Mouse (Mus musculus): ENCODE measurements around the gene Nbas. TPM values are rescaled to one million over a fixed set of nuclear protein-coding genes. Genes with fewer than 3 reads are reported as not detected.

Gene Nbas
- total and polyA plus RNA-seq, 2 experiments from 2014 or later: 12.4 to 41.4 TPM

DNA sequence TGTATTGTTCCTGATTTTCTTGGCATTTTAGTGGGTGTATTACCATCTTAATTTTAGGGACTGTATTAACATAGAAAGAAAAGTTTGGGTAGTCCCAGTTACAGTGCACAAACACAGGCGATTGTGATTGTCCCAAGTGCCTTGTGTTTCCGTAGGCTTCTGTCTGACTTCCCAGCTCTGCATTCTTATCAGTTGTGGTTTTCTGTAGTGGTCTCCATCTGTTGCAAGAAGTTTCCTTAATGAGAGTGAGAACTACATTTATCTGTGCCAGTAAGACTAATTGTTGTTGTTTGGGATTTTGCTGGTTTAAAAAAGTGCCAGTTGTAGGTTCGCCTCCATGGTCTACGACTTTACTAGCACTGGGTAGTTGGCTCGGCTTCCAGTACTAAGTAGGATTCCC lies 88.3 kb downstream of the Nbas start:
- 96% methylated on average over 5 of the region's 5 CpGs for whole genome bisulfite sequencing
- no peak overlapping the region for H3K4me3 ChIP-seq (ENCODE audit: low read depth, low read length)
- H3K27me3 ChIP-seq (ENCODE audit: insufficient read depth, low read length): no peaks in the 10 kb centered on the region
- no peak for TF ChIP-seq CTCF (IDR thresholded peaks at IDR 0.05)
- peaks cover 16% of the 10 kb centered on the region; the same call in 1 of the 2 replicates for H3K36me3 ChIP-seq (ENCODE audit: insufficient read depth, low read length)
- no peaks in the 10 kb centered on the region for H3K4me1 ChIP-seq (ENCODE audit: insufficient read depth, low read length)
- H3K27ac ChIP-seq (ENCODE audit: low read depth, low read length): no peak overlapping the region
- no peak for DNase-seq (ENCODE audit: low spot score)
- no peak overlapping the region for H3K9ac ChIP-seq (replicated peaks; ENCODE audit: low read length, poor library complexity, severe bottlenecking)
- H3K9me3 ChIP-seq (ENCODE audit: low read length): no peaks in the 10 kb centered on the region
- no peak overlapping the region for H3K4me2 ChIP-seq (ENCODE audit: low read depth, low read length, poor library complexity, severe bottlenecking)
- ATAC-seq (ENCODE audit: low FRiP score): no peak

DNA sequence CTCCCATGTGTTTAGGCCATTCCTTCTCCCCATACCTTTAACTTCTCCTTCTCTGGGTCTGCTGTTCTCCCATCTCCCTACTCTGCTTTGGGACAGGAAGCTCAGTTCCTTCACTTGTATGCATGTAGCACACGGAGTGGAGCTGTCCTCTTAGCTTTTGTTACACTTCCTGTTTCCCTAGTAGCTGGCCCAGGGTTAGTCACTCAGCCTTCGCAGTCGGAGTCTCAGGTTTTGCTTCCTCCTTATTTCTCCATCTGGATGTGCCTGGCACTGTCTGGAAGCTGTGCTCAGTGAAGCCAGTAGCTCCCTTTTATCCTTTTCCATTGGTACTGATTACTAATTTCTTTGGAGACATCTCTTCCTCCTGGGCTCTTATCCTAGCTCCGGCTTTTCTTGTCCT lies 89.9 kb downstream of the Nbas start:
- Histone ChIP-seq H3K4me3 (ENCODE audit: low read depth, low read length) (no peak overlapping the region), H3K36me3 (ENCODE audit: insufficient read depth, low read length) (peaks cover 20% of the 10 kb centered on the region; the same call in 1 of the 2 replicates), H3K4me1 (ENCODE audit: insufficient read depth, low read length) (no peaks in the 10 kb centered on the region), H3K27me3 (ENCODE audit: insufficient read depth, low read length) (no peaks in the 10 kb centered on the region), H3K9ac (replicated peaks; ENCODE audit: low read length, poor library complexity, severe bottlenecking) (no peak overlapping the region), H3K9me3 (ENCODE audit: low read length) (no peaks in the 10 kb centered on the region), H3K4me2 (ENCODE audit: low read depth, low read length, poor library complexity, severe bottlenecking) (no peak overlapping the region), H3K27ac (ENCODE audit: low read depth, low read length) (no peak overlapping the region)
- ATAC-seq (ENCODE audit: low FRiP score): no peak
- no peak for TF ChIP-seq CTCF (IDR thresholded peaks at IDR 0.05)
- DNase-seq (ENCODE audit: low spot score): no peak
- WGBS: 78% methylated on average over 4 of the region's 4 CpGs

DNA sequence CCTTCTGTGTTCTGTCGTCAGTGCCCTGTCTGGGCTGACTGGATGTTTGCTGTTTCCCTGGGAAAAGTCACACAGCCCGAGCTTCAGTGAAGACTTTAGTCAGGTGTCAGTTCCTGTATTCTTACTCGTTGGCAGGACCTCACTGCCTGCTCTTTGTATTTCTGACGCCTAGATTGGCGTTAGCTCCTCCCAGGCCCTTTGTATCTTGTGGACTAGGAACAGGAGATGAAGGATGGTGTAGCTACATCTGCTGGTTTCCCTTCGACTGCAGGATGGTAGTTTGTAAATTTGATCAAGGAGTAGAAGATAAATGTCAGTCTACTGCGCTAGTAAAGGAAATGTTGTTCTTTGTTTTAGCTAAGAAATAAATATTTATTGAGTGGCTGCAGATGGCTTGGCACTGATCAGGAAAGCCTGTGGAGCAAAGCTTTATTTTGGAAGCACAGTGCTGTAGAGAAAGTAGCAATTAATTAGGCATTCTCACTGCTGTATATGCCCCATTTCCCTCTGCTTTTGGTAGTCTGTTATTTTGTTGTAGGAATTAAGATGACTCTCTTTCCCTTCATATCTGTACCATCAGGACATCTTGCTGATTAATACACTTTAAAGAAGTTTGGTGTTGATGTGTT lies 91.4 kb downstream of the Nbas start:
- Histone ChIP-seq H3K9ac (replicated peaks; ENCODE audit: low read length, poor library complexity, severe bottlenecking) (no peak overlapping the region), H3K4me3 (ENCODE audit: low read depth, low read length) (no peak overlapping the region), H3K27ac (ENCODE audit: low read depth, low read length) (no peak overlapping the region), H3K36me3 (ENCODE audit: insufficient read depth, low read length) (peaks cover 20% of the 10 kb centered on the region; the same call in 1 of the 2 replicates), H3K27me3 (ENCODE audit: insufficient read depth, low read length) (no peaks in the 10 kb centered on the region), H3K9me3 (ENCODE audit: low read length) (no peaks in the 10 kb centered on the region), H3K4me2 (ENCODE audit: low read depth, low read length, poor library complexity, severe bottlenecking) (no peak overlapping the region), H3K4me1 (ENCODE audit: insufficient read depth, low read length) (no peaks in the 10 kb centered on the region)
- ATAC-seq (ENCODE audit: low FRiP score) (no peak), DNase-seq (ENCODE audit: low spot score) (no peak)
- 32% methylated on average over 7 of the region's 7 CpGs for WGBS
- no peak for TF ChIP-seq CTCF (IDR thresholded peaks at IDR 0.05)

DNA sequence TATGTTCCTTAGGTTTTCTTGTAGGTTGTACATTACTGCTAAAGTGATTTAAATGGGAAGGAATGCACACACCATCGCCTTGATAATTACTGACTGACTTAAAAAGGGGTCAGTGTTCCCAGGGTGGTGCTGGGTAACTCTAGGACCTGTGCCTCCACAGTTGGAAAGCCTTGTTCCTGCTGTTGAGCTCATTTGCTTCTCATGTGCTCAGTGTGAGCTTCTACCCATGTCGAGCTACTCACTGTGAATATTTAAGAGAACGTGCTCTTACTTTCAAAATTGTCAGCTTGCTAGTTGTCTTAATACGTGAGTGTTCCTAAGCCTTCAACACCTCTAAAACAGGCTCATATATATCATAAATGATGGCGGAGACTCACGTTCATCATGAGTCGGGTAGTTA lies 112.6 kb downstream of the Nbas start:
- Histone ChIP-seq H3K36me3 (ENCODE audit: insufficient read depth, low read length) (peaks cover 5% of the 10 kb centered on the region), H3K4me3 (ENCODE audit: low read depth, low read length) (no peak overlapping the region), H3K4me2 (ENCODE audit: low read depth, low read length, poor library complexity, severe bottlenecking) (no peak overlapping the region), H3K9me3 (ENCODE audit: low read length) (no peaks in the 10 kb centered on the region), H3K27me3 (ENCODE audit: insufficient read depth, low read length) (no peaks in the 10 kb centered on the region), H3K27ac (ENCODE audit: low read depth, low read length) (no peak overlapping the region), H3K4me1 (ENCODE audit: insufficient read depth, low read length) (no peaks in the 10 kb centered on the region), H3K9ac (replicated peaks; ENCODE audit: low read length, poor library complexity, severe bottlenecking) (no peak overlapping the region)
- DNase-seq (ENCODE audit: low spot score) (no peak), ATAC-seq (ENCODE audit: low FRiP score) (no peak)
- TF ChIP-seq CTCF (IDR thresholded peaks at IDR 0.05): no peak
- WGBS: 96% methylated on average over 7 of the region's 7 CpGs

DNA sequence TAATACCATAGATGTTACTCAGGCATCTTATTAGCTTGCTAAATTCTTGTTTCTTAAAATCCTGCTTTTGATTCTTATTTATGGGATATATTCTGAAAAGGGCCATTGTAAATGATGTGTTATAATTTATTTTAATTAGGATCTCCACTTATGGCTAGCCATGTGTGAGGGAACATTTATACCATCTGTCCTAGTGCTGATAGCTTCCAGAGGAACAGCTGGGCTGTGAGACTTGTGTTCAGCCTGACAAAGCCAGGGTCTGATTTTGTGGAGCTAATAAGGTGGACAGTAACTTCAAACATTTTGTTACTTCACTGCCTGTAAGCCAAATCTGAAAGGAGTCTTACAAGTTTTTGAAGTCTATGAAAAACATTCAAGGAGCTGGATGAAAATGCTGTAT lies 113.1 kb downstream of the Nbas start:
- DNase-seq (ENCODE audit: low spot score): no peak

DNA sequence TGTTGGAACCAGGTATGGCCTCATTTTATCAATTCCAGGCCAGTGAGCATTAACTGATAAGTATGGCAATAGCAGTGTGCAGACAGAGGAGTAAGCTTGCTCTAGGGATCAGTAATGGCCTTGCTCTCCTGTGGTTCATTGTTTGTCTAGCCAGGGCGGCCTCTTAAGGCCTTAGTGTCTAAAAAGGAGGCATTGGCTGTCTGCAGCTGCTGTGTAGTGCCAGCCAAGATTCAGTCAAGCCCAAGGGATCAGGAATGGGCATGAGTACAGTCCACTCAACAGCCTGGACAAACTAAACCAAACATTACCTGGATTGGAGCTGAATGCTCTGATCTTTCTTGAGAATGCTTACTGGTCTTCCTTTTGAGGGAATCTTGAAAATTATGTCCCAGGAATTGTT lies 120.7 kb downstream of the Nbas start:
- no peak for TF ChIP-seq CTCF (IDR thresholded peaks at IDR 0.05)
- Histone ChIP-seq H3K4me3 (ENCODE audit: low read depth, low read length) (no peak overlapping the region), H3K9me3 (ENCODE audit: low read length) (no peaks in the 10 kb centered on the region), H3K27ac (ENCODE audit: low read depth, low read length) (no peak overlapping the region), H3K9ac (replicated peaks; ENCODE audit: low read length, poor library complexity, severe bottlenecking) (no peak overlapping the region), H3K36me3 (ENCODE audit: insufficient read depth, low read length) (peaks cover 7% of the 10 kb centered on the region), H3K27me3 (ENCODE audit: insufficient read depth, low read length) (no peaks in the 10 kb centered on the region), H3K4me1 (ENCODE audit: insufficient read depth, low read length) (no peaks in the 10 kb centered on the region), H3K4me2 (ENCODE audit: low read depth, low read length, poor library complexity, severe bottlenecking) (no peak overlapping the region)
- WGBS: 66% methylated on average over 1 of the region's 1 CpGs
- ATAC-seq (ENCODE audit: low FRiP score): no peak
- DNase-seq (ENCODE audit: low spot score): peak; percentile 47

More for the DNA sequence above, 113.1 kb downstream of the Nbas start:
- Histone ChIP-seq H3K27me3 (ENCODE audit: insufficient read depth, low read length) (no peaks in the 10 kb centered on the region), H3K27ac (ENCODE audit: low read depth, low read length) (no peak overlapping the region), H3K4me3 (ENCODE audit: low read depth, low read length) (no peak overlapping the region), H3K4me2 (ENCODE audit: low read depth, low read length, poor library complexity, severe bottlenecking) (no peak overlapping the region), H3K9ac (replicated peaks; ENCODE audit: low read length, poor library complexity, severe bottlenecking) (no peak overlapping the region), H3K36me3 (ENCODE audit: insufficient read depth, low read length) (peaks cover 5% of the 10 kb centered on the region), H3K9me3 (ENCODE audit: low read length) (no peaks in the 10 kb centered on the region), H3K4me1 (ENCODE audit: insufficient read depth, low read length) (no peaks in the 10 kb centered on the region)
- TF ChIP-seq CTCF (IDR thresholded peaks at IDR 0.05): no peak
- no peak for ATAC-seq (ENCODE audit: low FRiP score)
